17 mouse cellular contexts compared by ENCODE assay signal in the genomic region with DNA sequence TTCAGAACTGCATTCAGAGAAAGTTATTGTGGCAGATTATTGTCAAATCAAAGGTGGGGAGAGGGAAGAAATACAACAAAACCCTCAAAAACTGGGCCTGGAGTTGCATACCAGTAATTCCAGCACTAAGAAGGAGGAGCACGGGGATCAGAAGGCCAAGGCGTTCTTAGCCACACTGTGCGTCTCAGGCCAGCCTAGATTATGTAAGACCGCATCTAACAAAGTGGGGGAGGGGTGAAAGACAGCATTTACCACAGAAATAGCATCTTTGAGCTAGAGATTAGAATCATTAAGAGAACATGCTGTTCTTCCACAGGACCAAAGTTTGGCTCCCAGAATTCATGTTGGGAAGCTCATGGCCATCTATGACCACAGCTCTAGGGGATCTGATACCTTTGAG. TPM values are rescaled to one million over a fixed set of nuclear protein-coding genes. Genes with fewer than 3 reads are reported as not detected.
"Had no signal": no experiment of that assay in that cellular context is flagged by ENCODE, and none has a peak within 500 bp of the region (broad histone marks: within the 10 kb centered on the region; RNA-seq: fewer than 3 reads in every experiment).

No protein-coding gene starts in this region.

- DNase-seq: kidney, adult 11 months; kidney, postnatal 4 days; left cerebral cortex, postnatal 4 days; liver; thymus, adult 2 months; thymus, postnatal 14 days; thymus, postnatal 4 days had no signal

- H3K27ac ChIP-seq: hindbrain, embryonic 14.5 days; hindbrain, postnatal 0 days; kidney, postnatal 0 days; limb, embryonic 13.5 days; liver, embryonic 12.5 days; liver, embryonic 15.5 days; macrophage; midbrain, embryonic 13.5 days had no signal

- H3K9me3 ChIP-seq: limb, embryonic 13.5 days; liver, embryonic 12.5 days; liver, embryonic 15.5 days; midbrain, embryonic 13.5 days had no signal

- H3K36me3 ChIP-seq: limb, embryonic 13.5 days; liver, embryonic 12.5 days; liver, embryonic 15.5 days; midbrain, embryonic 13.5 days had no signal

- ATAC-seq: hindbrain, postnatal 0 days; liver, embryonic 12.5 days; midbrain, embryonic 13.5 days; midbrain, embryonic 16.5 days had no signal

- H3K4me1 ChIP-seq: liver, embryonic 12.5 days; liver, embryonic 15.5 days; midbrain, embryonic 13.5 days had no signal

- H3K27me3 ChIP-seq: limb, embryonic 13.5 days; liver, embryonic 12.5 days; liver, embryonic 15.5 days; midbrain, embryonic 13.5 days had no signal

- H3K4me2 ChIP-seq: hindbrain, embryonic 14.5 days; liver, embryonic 12.5 days; liver, embryonic 15.5 days; lung, embryonic 14.5 days; midbrain, embryonic 13.5 days had no signal

- H3K4me3 ChIP-seq: limb, embryonic 13.5 days; liver, embryonic 12.5 days; liver, embryonic 15.5 days; midbrain, embryonic 13.5 days had no signal

- H3K9ac ChIP-seq: hindbrain, embryonic 14.5 days; limb, embryonic 13.5 days; liver, embryonic 12.5 days; liver, embryonic 15.5 days; lung, embryonic 14.5 days; midbrain, embryonic 13.5 days had no signal

RNA-seq across cellular contexts. Expression of a gene that starts 14.8 kb away (rescaled TPM):
- polyA plus RNA-seq: macrophage had no signal
